Mouse (Mus musculus) lung, postnatal 0 days (tissue): ENCODE measurements around the gene Kiss1. TPM values are rescaled to one million over a fixed set of nuclear protein-coding genes. Genes with fewer than 3 reads are reported as not detected.
A peak's percentile ranks its signal among the peaks of the same experiment; 100 is the strongest.

ENCODE experiments used
- ATAC-seq: fragments of 200-750 bp; cut with Nextera tagmentation; 2 replicates; pipeline ENCODE4 v1.8.0; 2017; ENCODE audit warnings: moderate library complexity
- DNase-seq: peaks from one replicate; pipeline ENCODE4 v3.0.0-alpha.2; 2016; ENCODE audit warnings: low spot score
- H3K27ac ChIP-seq: fragments of 300-500 bp; sonication (generic); 2 replicates; pipeline ENCODE4 v1.5.1; 2014; ENCODE audit warnings: antibody characterized with exemption, mild to moderate bottlenecking, low read length, mixed read lengths
- H3K27me3 ChIP-seq: fragments of 300-500 bp; sonication (generic); replicated peaks from 2 replicates; pipeline ENCODE4 v1.6.1; 2014; ENCODE audit warnings: low read length, mixed read lengths; ENCODE audit not compliant: insufficient read depth
- H3K36me3 ChIP-seq: fragments of 300-500 bp; sonication (generic); 2 replicates; pipeline ENCODE4 v1.6.1; 2014; ENCODE audit warnings: low read length, mixed read lengths; ENCODE audit not compliant: insufficient read depth
- H3K4me1 ChIP-seq: fragments of 300-500 bp; sonication (generic); 2 replicates; pipeline ENCODE4 v1.6.1; 2014; ENCODE audit warnings: antibody characterized with exemption, low read depth, low read length, mixed read lengths; ENCODE audit not compliant: insufficient read depth
- H3K4me2 ChIP-seq: fragments of 300-500 bp; sonication (generic); replicated peaks from 2 replicates; pipeline ENCODE4 v1.6.1; 2014; ENCODE audit warnings: low read depth, mild to moderate bottlenecking, low read length, moderate library complexity, mixed read lengths
- H3K4me3 ChIP-seq: fragments of 300-500 bp; sonication (generic); 2 replicates; pipeline ENCODE4 v1.5.1; 2014; ENCODE audit warnings: low read depth, low read length
- H3K9ac ChIP-seq: fragments of 300-500 bp; sonication (generic); replicated peaks from 2 replicates; pipeline ENCODE4 v1.6.1; 2014; ENCODE audit warnings: low read depth, mild to moderate bottlenecking
- H3K9me3 ChIP-seq: fragments of 300-500 bp; sonication (generic); 2 replicates; pipeline ENCODE4 v1.6.1; 2016; ENCODE audit warnings: low read length, mixed read lengths
- CTCF ChIP-seq: IDR thresholded peaks from 2 replicates; pipeline ENCODE4 v1.5.1; 2016; ENCODE audit warnings: antibody characterized with exemption, mild to moderate bottlenecking
- EP300 ChIP-seq: IDR thresholded peaks from 2 replicates; pipeline ENCODE4 v1.6.1; 2016; ENCODE audit warnings: antibody characterized with exemption, mild to moderate bottlenecking, control low read depth
- WGBS: fragments of 180-500 bp; shearing (Covaris S2); extraction: QIAGEN DNeasy Blood & Tissue Kit; methylation state at CpG from one replicate; pipeline ENCODE4 v1.1.7; 2014; 5-methylcytosine and 5-hydroxymethylcytosine counted together
- polyA plus RNA-seq: library from polyadenylated mRNA; unstranded; fragments of >200 nt; fragmentation: Nextera tagmentation; extraction: Ambion mirVana; gene quantifications from 2 replicates; pipeline ENCODE4 v1.2.1, GENCODE M21; 2015

The Kiss1 gene
- polyA plus RNA-seq, 1 experiment from 2014 or later, result 19.2 TPM

DNA sequence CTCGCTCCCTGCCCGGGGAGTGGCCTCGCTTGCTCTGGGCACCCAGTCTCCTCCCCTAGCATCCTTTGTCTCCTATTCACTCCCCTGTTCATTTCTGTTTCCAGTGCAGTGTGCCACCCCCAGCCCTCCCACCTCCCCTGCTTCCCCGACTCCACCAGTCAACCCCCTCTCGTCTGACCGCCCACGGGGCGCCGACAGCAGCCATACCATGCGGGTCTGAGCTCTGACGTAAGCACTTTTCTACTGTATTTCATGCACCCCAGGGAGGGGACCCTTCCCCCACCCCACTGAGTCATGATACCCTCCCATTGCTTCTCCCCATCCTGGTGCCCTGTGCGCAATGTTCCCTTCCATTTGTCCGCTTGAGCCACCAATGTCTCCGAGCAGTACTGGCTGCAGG is 22.9 kb upstream of the Kiss1 start:
- TF ChIP-seq CTCF (no peak), EP300 (no peak)
- Histone ChIP-seq H3K4me2 (no peak overlapping the region), H3K36me3 (no peaks in the 10 kb centered on the region), H3K9ac (no peak overlapping the region), H3K9me3 (no peaks in the 10 kb centered on the region), H3K27ac (no peak overlapping the region), H3K4me1 (0 out of 2 replicates have a peak, but pooled peaks cover 7% of the 10 kb centered on the region), H3K27me3 (no peaks in the 10 kb centered on the region), H3K4me3 (no peak overlapping the region)
- WGBS, result 62% methylated on average over 14 of the region's 14 CpGs
- DNase-seq (no peak), ATAC-seq (no peak)

GRCm38 (mm10) chr1:133302540-133302939 is 19.1 kb upstream of the Kiss1 start:
- Histone ChIP-seq H3K4me2 (no peak overlapping the region), H3K27me3 (no peaks in the 10 kb centered on the region), H3K9ac (no peak overlapping the region), H3K36me3 (no peaks in the 10 kb centered on the region), H3K4me1 (0 out of 2 replicates have a peak, but pooled peaks cover 7% of the 10 kb centered on the region), H3K9me3 (no peaks in the 10 kb centered on the region), H3K4me3 (no peak overlapping the region), H3K27ac (no peak overlapping the region)
- TF ChIP-seq CTCF (no peak), EP300 (no peak)
- WGBS, result 14% methylated on average over 3 of the region's 3 CpGs
- DNase-seq (peak; percentile 85), ATAC-seq (peak; percentile 85)

GRCm38 (mm10) chr1:133306842-133307241 is 14.8 kb upstream of the Kiss1 start:
- H3K4me1 ChIP-seq, result 0 out of 2 replicates have a peak, but pooled peaks cover 7% of the 10 kb centered on the region
- no peaks in the 10 kb centered on the region for H3K27me3 ChIP-seq
- WGBS, result 9% methylated on average over 4 of the region's 4 CpGs
- no peak overlapping the region for H3K27ac ChIP-seq
- H3K9ac ChIP-seq, result no peak overlapping the region
- TF ChIP-seq EP300 (no peak), CTCF (peak; percentile 93)
- peak; percentile 28 for ATAC-seq
- H3K9me3 ChIP-seq, result no peaks in the 10 kb centered on the region
- no peaks in the 10 kb centered on the region for H3K36me3 ChIP-seq
- no peak overlapping the region for H3K4me2 ChIP-seq
- DNase-seq, result peak; percentile 75
- H3K4me3 ChIP-seq, result no peak overlapping the region

GRCm38 (mm10) chr1:133307318-133307717 is 14.4 kb upstream of the Kiss1 start:
- Histone ChIP-seq H3K4me3 (no peak overlapping the region), H3K27me3 (no peaks in the 10 kb centered on the region), H3K9me3 (no peaks in the 10 kb centered on the region), H3K4me1 (0 out of 2 replicates have a peak, but pooled peaks cover 5% of the 10 kb centered on the region), H3K4me2 (no peak overlapping the region), H3K36me3 (no peaks in the 10 kb centered on the region), H3K9ac (no peak overlapping the region), H3K27ac (no peak overlapping the region)
- DNase-seq, result peak; percentile 80
- TF ChIP-seq EP300 (no peak), CTCF (peak; percentile 79)
- WGBS, result 10% methylated on average over 6 of the region's 6 CpGs
- ATAC-seq, result no peak

DNA sequence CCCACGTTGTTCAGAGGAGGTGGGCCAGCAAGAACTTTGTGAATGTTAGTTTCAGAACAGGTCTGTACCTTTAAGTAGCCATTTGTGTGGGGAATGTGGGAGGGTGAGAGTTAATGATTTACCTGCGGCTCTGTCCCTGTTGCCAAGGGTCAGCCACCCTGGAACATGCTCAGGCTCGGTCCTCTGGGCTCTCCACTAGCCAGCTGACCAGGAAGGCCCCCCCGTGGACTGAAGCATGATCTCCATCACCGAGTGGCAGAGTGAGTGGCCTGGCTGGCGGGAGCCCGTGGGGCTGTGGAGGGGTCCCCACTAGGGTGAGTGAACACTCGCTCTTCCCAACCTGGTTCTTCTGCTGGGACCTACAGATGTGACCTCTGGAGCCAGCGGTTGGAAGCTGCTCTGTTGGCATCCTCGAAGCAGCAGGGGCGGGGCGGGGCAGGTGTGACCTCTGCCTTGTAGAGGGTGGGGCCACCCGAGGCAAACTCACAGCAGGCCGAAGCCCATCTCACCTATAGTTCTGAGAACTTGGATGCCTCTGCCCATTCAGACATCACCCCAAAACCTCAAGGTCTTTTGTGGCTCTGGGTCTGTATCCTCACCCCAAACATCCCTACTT is 11.9 kb upstream of the Kiss1 start, which contains the start of gene Golt1a:
TSS of gene Golt1a (plus strand) at position 149 of the 616 bp plus-strand sequence.
- H3K4me3 ChIP-seq, result no peak within 1 kb of the TSS
- DNase-seq, result peak; percentile 60
- 53% methylated on average over 14 of the region's 14 CpGs for WGBS
- H3K36me3 ChIP-seq, result no peaks in the 10 kb centered on the region
- peak; percentile 59 for ATAC-seq
- no peak within 1 kb of the TSS for H3K27ac ChIP-seq
- no peak within 1 kb of the TSS for H3K9ac ChIP-seq
- H3K4me1 ChIP-seq, result no peaks in the 10 kb centered on the region
- H3K9me3 ChIP-seq, result no peaks in the 10 kb centered on the region
- H3K27me3 ChIP-seq, result no peaks in the 10 kb centered on the region
- TF ChIP-seq CTCF (no peak), EP300 (no peak)
- no peak within 1 kb of the TSS for H3K4me2 ChIP-seq

DNA sequence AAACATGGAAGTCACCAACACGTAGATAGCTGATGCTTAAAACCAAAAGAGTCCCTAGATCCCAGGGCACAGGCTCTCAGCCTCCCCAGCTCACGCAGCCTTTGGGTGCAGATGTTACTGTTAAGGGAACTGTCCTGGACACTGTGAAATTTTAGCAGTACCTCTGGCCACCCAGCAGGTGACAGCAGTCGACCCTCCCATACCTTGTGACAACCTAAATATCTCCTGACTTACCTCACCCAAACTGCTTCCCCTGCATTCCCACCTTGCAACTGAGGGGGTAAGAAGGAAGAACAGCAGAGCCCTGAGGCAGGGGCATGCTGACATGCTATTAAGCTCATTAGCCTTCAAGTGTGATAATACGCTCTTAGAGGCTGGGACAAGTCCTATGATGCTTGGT is 10.4 kb upstream of the Kiss1 start:
- Histone ChIP-seq H3K4me2 (no peak overlapping the region), H3K4me1 (no peaks in the 10 kb centered on the region), H3K9ac (no peak overlapping the region), H3K27me3 (no peaks in the 10 kb centered on the region), H3K27ac (no peak overlapping the region), H3K9me3 (no peaks in the 10 kb centered on the region), H3K4me3 (no peak overlapping the region), H3K36me3 (no peaks in the 10 kb centered on the region)
- TF ChIP-seq CTCF (peak; percentile 54), EP300 (no peak)
- DNase-seq, result no peak
- WGBS, result 62% methylated on average over 4 of the region's 4 CpGs
- ATAC-seq, result no peak

GRCm38 (mm10) chr1:133311946-133312345 is 9.7 kb upstream of the Kiss1 start:
- H3K27me3 ChIP-seq, result no peaks in the 10 kb centered on the region
- WGBS, result 18% methylated on average over 10 of the region's 10 CpGs
- H3K36me3 ChIP-seq, result no peaks in the 10 kb centered on the region
- no peaks in the 10 kb centered on the region for H3K9me3 ChIP-seq
- no peak overlapping the region for H3K27ac ChIP-seq
- no peaks in the 10 kb centered on the region for H3K4me1 ChIP-seq
- no peak overlapping the region for H3K4me2 ChIP-seq
- TF ChIP-seq EP300, result no peak
- TF ChIP-seq CTCF, result no peak
- no peak overlapping the region for H3K4me3 ChIP-seq
- DNase-seq (no peak), ATAC-seq (no peak)
- H3K9ac ChIP-seq, result no peak overlapping the region
